Mouse (Mus musculus): ENCODE measurements at regions not wholly inside any gene's neighbourhood (a gene's known extent, or its start where the extent isn't known, plus 50 kb on each side); places are given as distances from the start of the nearest gene placed in this dataset.

GRCm38 (mm10) chr16:42772640-42773039 lies 103.0 kb upstream of the Zbtb20 start:
- Histone ChIP-seq H3K4me3 (ENCODE audit: insufficient read depth, low read length) (no peak overlapping the region), H3K27ac (ENCODE audit: insufficient read depth, low read length) (no peak overlapping the region), H3K4me1 (ENCODE audit: control insufficient read depth, insufficient read depth, low read length) (no peaks in the 10 kb centered on the region)
- no peak for TF ChIP-seq POLR2A (IDR thresholded peaks at IDR 0.05; ENCODE audit: extremely low read depth, insufficient read depth, low read length)
- no peak for TF ChIP-seq CTCF (IDR thresholded peaks at IDR 0.05; ENCODE audit: extremely low read depth, insufficient read depth, low read length)

GRCm38 (mm10) chr16:42770199-42770598 lies 105.5 kb upstream of the Zbtb20 start:
- H3K4me1 ChIP-seq (ENCODE audit: control insufficient read depth, insufficient read depth, low read length), result no peaks in the 10 kb centered on the region

DNA sequence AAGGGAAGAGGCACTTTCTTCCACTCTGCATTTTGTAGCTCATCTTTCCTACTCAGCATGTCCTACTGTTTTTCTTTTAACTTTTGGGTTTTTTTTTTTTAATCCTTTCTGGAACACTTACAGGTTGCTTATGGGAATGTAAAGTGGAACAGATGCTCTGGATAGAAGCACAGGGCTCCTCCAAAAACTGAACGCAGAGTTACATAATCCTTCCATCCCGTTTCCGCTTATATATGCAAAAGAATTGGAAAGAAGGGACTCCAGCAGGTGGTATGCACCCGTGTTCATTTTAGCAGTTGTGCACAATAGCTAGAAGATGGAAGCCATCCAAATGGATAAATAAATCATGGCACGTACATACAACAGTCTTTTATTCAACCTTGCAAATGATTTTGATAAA lies 127.0 kb upstream of the Zbtb20 start:
- no peak overlapping the region for H3K27ac ChIP-seq (ENCODE audit: insufficient read depth, low read length)
- TF ChIP-seq CTCF (IDR thresholded peaks at IDR 0.05; ENCODE audit: extremely low read depth, insufficient read depth, low read length) (no peak), POLR2A (IDR thresholded peaks at IDR 0.05; ENCODE audit: extremely low read depth, insufficient read depth, low read length) (no peak)
- peaks cover 8% of the 10 kb centered on the region; the same call in 1 of the 2 replicates for H3K4me1 ChIP-seq (ENCODE audit: control insufficient read depth, insufficient read depth, low read length)
- no peak overlapping the region for H3K4me3 ChIP-seq (ENCODE audit: insufficient read depth, low read length)

More at GRCm38 (mm10) chr16:42770199-42770598, 105.5 kb upstream of the Zbtb20 start:
- Histone ChIP-seq H3K27ac (ENCODE audit: insufficient read depth, low read length) (no peak overlapping the region), H3K4me3 (ENCODE audit: insufficient read depth, low read length) (no peak overlapping the region)
- TF ChIP-seq CTCF (IDR thresholded peaks at IDR 0.05; ENCODE audit: extremely low read depth, insufficient read depth, low read length) (no peak), POLR2A (IDR thresholded peaks at IDR 0.05; ENCODE audit: extremely low read depth, insufficient read depth, low read length) (no peak)

GRCm38 (mm10) chr16:42745943-42746675 lies 129.6 kb upstream of the Zbtb20 start:
- Histone ChIP-seq H3K4me3 (ENCODE audit: insufficient read depth, low read length) (no peak overlapping the region), H3K27ac (ENCODE audit: insufficient read depth, low read length) (peak overlapping the region; percentile 5; the same call in 1 of the 2 replicates), H3K4me1 (ENCODE audit: control insufficient read depth, insufficient read depth, low read length) (peaks cover 9% of the 10 kb centered on the region; the same call in 1 of the 2 replicates)
- TF ChIP-seq POLR2A (IDR thresholded peaks at IDR 0.05; ENCODE audit: extremely low read depth, insufficient read depth, low read length) (no peak), CTCF (IDR thresholded peaks at IDR 0.05; ENCODE audit: extremely low read depth, insufficient read depth, low read length) (no peak)

DNA sequence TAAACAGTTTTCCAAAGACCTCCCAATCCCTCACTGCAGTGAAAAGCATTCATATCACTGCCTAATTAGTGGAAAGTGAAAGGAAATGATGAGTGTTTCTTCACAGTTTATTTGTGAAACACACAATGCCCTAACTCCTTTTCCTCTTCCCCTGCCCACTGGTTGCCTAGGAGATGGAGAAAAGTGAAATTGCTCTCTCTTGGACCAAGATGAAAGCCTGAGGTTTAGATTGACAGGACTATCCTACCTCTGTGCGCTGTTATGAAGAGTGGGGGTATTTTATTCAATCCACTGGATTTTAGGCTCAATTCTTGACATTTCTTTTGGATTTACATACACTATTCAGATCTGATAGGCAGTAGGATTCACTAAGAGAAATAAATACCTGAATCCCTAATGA lies 132.1 kb upstream of the Zbtb20 start:
- H3K4me3 ChIP-seq (ENCODE audit: insufficient read depth, low read length), result no peak overlapping the region
- peaks cover 9% of the 10 kb centered on the region; the same call in 1 of the 2 replicates for H3K4me1 ChIP-seq (ENCODE audit: control insufficient read depth, insufficient read depth, low read length)
- no peak for TF ChIP-seq POLR2A (IDR thresholded peaks at IDR 0.05; ENCODE audit: extremely low read depth, insufficient read depth, low read length)
- no peak for TF ChIP-seq CTCF (IDR thresholded peaks at IDR 0.05; ENCODE audit: extremely low read depth, insufficient read depth, low read length)
- H3K27ac ChIP-seq (ENCODE audit: insufficient read depth, low read length), result peak overlapping the region; percentile 77

GRCm38 (mm10) chr16:42743120-42743519 lies 132.6 kb upstream of the Zbtb20 start:
- Histone ChIP-seq H3K4me1 (ENCODE audit: control insufficient read depth, insufficient read depth, low read length) (peaks cover 9% of the 10 kb centered on the region; the same call in 1 of the 2 replicates), H3K4me3 (ENCODE audit: insufficient read depth, low read length) (no peak overlapping the region), H3K27ac (ENCODE audit: insufficient read depth, low read length) (peak overlapping the region; percentile 77)
- TF ChIP-seq CTCF (IDR thresholded peaks at IDR 0.05; ENCODE audit: extremely low read depth, insufficient read depth, low read length), result no peak
- TF ChIP-seq POLR2A (IDR thresholded peaks at IDR 0.05; ENCODE audit: extremely low read depth, insufficient read depth, low read length), result no peak

DNA sequence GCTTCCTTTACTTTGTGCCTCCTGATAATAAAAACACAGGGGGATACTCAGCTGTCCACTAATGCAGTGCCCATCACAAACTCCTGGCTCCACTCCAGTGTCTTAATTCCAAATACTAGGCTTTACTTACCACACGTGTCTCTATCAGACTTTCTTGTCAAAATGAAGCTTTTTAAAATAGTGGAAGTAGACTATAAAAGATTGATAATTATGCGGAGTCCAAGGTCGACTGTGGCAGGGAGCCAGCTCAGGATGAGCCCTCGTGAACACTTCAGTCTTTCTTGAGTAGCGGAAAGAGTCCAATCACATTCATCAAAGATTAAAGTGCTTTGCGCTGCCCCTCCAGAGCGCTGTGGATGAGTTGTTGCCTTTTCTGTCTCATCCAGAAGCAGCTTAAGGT lies 147.9 kb upstream of the Zbtb20 start:
- Histone ChIP-seq H3K27ac (ENCODE audit: insufficient read depth, low read length) (no peak overlapping the region), H3K4me1 (ENCODE audit: control insufficient read depth, insufficient read depth, low read length) (no peaks in the 10 kb centered on the region), H3K4me3 (ENCODE audit: insufficient read depth, low read length) (no peak overlapping the region)
- no peak for TF ChIP-seq POLR2A (IDR thresholded peaks at IDR 0.05; ENCODE audit: extremely low read depth, insufficient read depth, low read length)
- TF ChIP-seq CTCF (IDR thresholded peaks at IDR 0.05; ENCODE audit: extremely low read depth, insufficient read depth, low read length), result no peak

DNA sequence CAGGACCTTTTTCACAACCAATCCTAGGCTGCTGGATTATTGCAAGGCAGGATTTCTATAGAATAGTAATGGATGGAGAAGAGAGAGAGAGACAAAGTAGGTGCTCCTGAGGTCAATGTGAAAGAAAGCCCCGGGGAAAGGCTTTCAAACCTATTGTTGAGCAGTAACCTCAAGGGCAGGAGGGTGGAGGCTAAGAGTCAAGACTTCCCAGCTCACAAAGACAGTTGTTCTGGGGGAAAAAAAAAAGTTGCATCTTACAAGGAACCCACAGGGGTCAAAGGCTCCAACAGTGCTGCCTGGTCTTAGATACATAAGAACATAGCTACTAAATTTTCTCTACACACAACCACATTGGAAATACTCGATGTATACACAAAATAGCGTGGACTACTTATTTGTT lies 155.8 kb upstream of the Zbtb20 start:
- Histone ChIP-seq H3K4me3 (ENCODE audit: insufficient read depth, low read length) (no peak overlapping the region), H3K27ac (ENCODE audit: insufficient read depth, low read length) (no peak overlapping the region), H3K4me1 (ENCODE audit: control insufficient read depth, insufficient read depth, low read length) (peaks cover 9% of the 10 kb centered on the region)
- TF ChIP-seq CTCF (IDR thresholded peaks at IDR 0.05; ENCODE audit: extremely low read depth, insufficient read depth, low read length) (no peak), POLR2A (IDR thresholded peaks at IDR 0.05; ENCODE audit: extremely low read depth, insufficient read depth, low read length) (no peak)

DNA sequence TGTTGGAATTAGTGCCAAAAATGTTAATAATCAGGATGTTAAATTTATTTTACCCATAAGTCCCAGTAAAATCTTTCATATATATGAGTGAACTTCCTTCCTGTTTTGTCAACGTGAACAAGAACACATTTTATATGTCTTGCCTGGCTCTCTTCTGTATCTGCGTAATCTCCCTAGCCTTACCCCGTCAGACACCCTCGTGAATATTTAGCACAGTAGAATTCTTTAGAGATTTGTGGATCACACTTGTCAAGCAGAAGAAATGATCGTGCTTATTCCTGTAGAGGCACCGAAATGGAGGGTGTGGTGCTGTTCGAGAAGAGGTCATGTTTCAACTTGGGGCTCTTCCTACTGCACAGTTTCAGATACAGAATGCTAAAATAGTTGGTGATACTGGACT lies 157.2 kb upstream of the Zbtb20 start:
- TF ChIP-seq POLR2A (IDR thresholded peaks at IDR 0.05; ENCODE audit: extremely low read depth, insufficient read depth, low read length), result no peak
- no peak for TF ChIP-seq CTCF (IDR thresholded peaks at IDR 0.05; ENCODE audit: extremely low read depth, insufficient read depth, low read length)
- peaks cover 9% of the 10 kb centered on the region for H3K4me1 ChIP-seq (ENCODE audit: control insufficient read depth, insufficient read depth, low read length)
- H3K27ac ChIP-seq (ENCODE audit: insufficient read depth, low read length), result peak overlapping the region; percentile 12; the same call in 1 of the 2 replicates
- H3K4me3 ChIP-seq (ENCODE audit: insufficient read depth, low read length), result no peak overlapping the region

GRCm38 (mm10) chr16:42717828-42718412 lies 157.8 kb upstream of the Zbtb20 start:
- H3K4me3 ChIP-seq (ENCODE audit: insufficient read depth, low read length), result no peak overlapping the region
- peak overlapping the region; percentile 94 for H3K27ac ChIP-seq (ENCODE audit: insufficient read depth, low read length)
- no peak for TF ChIP-seq CTCF (IDR thresholded peaks at IDR 0.05; ENCODE audit: extremely low read depth, insufficient read depth, low read length)
- no peak for TF ChIP-seq POLR2A (IDR thresholded peaks at IDR 0.05; ENCODE audit: extremely low read depth, insufficient read depth, low read length)
- H3K4me1 ChIP-seq (ENCODE audit: control insufficient read depth, insufficient read depth, low read length), result peaks cover 9% of the 10 kb centered on the region

Measured in cortical plate, adult 2 months (tissue).